Mouse (Mus musculus) G1E (cell line): Measurements from ENCODE around the gene Slc45a1. TPM values are rescaled to one million over a fixed set of nuclear protein-coding genes. Genes with fewer than 3 reads are reported as not detected.

Source experiments
- ATAC-seq: 2 replicates; pipeline ENCODE4 v1.8.0; 2016; ENCODE audit warnings: mild to moderate bottlenecking; ENCODE audit not compliant: insufficient number of reproducible peaks, poor library complexity, low FRiP score, severe bottlenecking; ENCODE audit errors: extremely low read depth
- DNase-seq: peaks from one replicate; pipeline ENCODE4 v3.0.0; 2012; ENCODE audit warnings: low spot score
- H3K27me3 ChIP-seq: 2 replicates; pipeline ENCODE4 v1.6.1; 2012; ENCODE audit warnings: mild to moderate bottlenecking, low read length, inconsistent platforms; ENCODE audit not compliant: insufficient read depth
- H3K36me3 ChIP-seq: replicated peaks from 2 replicates; pipeline ENCODE3; 2012; ENCODE audit warnings: mild to moderate bottlenecking, inconsistent platforms
- H3K4me1 ChIP-seq: 2 replicates; pipeline ENCODE4 v1.6.1; 2012; ENCODE audit warnings: low read depth, low read length, inconsistent platforms, mixed read lengths; ENCODE audit not compliant: insufficient read depth
- H3K4me3 ChIP-seq: 2 replicates; pipeline ENCODE4 v1.5.1; 2012; ENCODE audit warnings: low read depth, mild to moderate bottlenecking, inconsistent platforms, low read length, moderate library complexity, mixed read lengths
- H3K9me3 ChIP-seq: replicated peaks from 2 replicates; pipeline ENCODE4 v1.6.1; 2012; ENCODE audit warnings: inconsistent platforms
- CTCF ChIP-seq: IDR thresholded peaks from 2 replicates; pipeline ENCODE4 v1.5.1; 2012; ENCODE audit warnings: low read depth, low read length, inconsistent platforms, mixed read lengths
- GATA1 ChIP-seq: IDR thresholded peaks from 2 replicates; pipeline ENCODE4 v1.6.1; 2012; ENCODE audit warnings: borderline replicate concordance, low read length, inconsistent platforms, mixed read lengths
- GATA2 ChIP-seq: IDR thresholded peaks from 2 replicates; pipeline ENCODE4 v1.6.1; 2012; ENCODE audit warnings: low read depth, low read length, inconsistent platforms, borderline replicate concordance
- POLR2AphosphoS5 ChIP-seq: IDR thresholded peaks from 2 replicates; pipeline ENCODE4 v1.6.1; 2012; ENCODE audit warnings: low read depth, low read length, inconsistent platforms; ENCODE audit not compliant: insufficient replicate concordance
- TAL1 ChIP-seq: conservative IDR thresholded peaks from 2 replicates; pipeline ENCODE4 v1.6.1; 2012; ENCODE audit warnings: low read depth, low read length, inconsistent platforms, mixed read lengths
- polyA plus RNA-seq: library from polyadenylated mRNA; stranded (reverse); fragments of >175 nt; gene quantifications from 2 replicates; pipeline ENCODE4 v1.2.3, GENCODE M21; 2012
- total RNA-seq, 2 experiments: library from RNA; stranded (forward) in 1 of 2; stranded (reverse) in 1 of 2; fragments of 200-1000 nt in 1 of 2; fragments of >200 nt in 1 of 2; fragmentation: Nextera tagmentation in 1 of 2; gene quantifications; 2 replicates each; pipeline ENCODE4 v1.2.3; 2014 to 2017

The Slc45a1 gene
- total and polyA plus RNA-seq, 3 experiments, result 0.22 TPM; not detected in 2

DNA sequence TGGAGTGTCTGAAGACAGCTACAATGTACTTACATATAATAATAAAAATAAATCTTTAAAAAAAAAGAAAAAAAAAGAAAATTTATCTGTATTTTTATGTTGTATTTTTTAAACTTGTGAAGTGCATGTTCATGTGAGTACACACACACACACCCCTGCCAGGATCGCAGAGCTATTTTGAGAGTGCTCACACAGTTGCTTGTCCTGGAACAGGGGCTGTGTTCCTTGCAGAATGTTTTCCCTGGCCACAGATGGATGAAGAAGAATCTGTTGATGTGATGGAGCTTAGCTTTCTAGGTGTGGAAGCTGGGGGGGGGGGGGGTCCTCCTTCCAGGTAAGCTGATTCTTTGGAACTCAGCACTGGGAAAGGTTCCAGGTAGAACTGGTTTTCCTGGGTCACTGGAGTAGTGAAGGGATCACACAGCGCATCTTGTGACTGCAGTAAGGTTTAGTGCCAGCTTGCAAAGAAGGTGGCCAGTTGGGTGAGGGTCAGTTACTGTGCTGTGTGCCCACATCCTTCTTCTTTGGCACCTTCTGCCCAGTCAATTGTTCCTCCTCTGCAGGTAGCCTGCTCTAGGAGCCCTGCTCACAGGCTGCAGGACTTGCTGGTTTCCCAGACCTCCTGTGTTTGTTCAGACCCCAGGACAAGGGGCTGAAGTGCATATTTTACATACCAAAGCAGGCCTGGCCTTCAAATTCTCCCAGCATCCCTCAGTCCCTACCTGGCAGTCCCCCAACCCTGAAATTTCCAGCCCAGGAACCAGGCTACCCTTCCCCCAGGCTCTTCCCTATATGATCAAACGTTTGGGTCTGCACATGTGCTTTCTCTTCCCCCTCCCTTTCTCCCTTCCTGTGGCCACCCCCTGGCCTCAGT is 52.6 kb downstream of the Slc45a1 start:
- H3K27me3 ChIP-seq, result no peaks in the 10 kb centered on the region
- peaks cover 33% of the 10 kb centered on the region for H3K4me1 ChIP-seq
- no peak overlapping the region for H3K4me3 ChIP-seq
- ATAC-seq, result no peak
- TF ChIP-seq GATA1, result no peak
- no peak for TF ChIP-seq POLR2AphosphoS5
- TF ChIP-seq TAL1, result no peak
- TF ChIP-seq GATA2, result no peak
- no peak for TF ChIP-seq CTCF
- H3K36me3 ChIP-seq, result peaks cover 82% of the 10 kb centered on the region
- no peaks in the 10 kb centered on the region for H3K9me3 ChIP-seq
- DNase-seq, result no peak

DNA sequence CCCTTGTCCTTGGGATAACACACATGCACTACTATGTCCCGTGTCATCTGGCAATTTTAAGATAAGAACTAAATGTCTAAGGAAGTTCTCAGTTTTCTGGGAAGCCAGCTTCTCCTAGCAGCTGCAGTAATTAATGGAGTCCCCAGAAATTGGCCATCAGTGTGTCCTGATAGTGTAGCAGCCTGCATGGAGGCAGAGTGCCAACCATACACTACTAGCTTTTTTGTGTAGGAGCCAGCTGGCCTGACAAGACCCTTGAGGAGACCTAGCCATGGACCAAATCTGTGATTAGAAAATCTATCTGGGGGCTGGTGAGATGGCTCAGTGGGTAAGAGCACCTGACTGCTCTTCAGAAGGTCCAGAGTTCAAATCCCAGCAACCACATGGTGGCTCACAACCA is 53.3 kb downstream of the Slc45a1 start:
- H3K36me3 ChIP-seq, result peaks cover 77% of the 10 kb centered on the region
- peaks cover 36% of the 10 kb centered on the region for H3K4me1 ChIP-seq
- no peak for ATAC-seq
- no peaks in the 10 kb centered on the region for H3K27me3 ChIP-seq
- DNase-seq, result no peak
- TF ChIP-seq GATA1 (no peak), CTCF (no peak), POLR2AphosphoS5 (no peak), GATA2 (no peak), TAL1 (no peak)
- H3K9me3 ChIP-seq, result no peaks in the 10 kb centered on the region
- H3K4me3 ChIP-seq, result no peak overlapping the region

DNA sequence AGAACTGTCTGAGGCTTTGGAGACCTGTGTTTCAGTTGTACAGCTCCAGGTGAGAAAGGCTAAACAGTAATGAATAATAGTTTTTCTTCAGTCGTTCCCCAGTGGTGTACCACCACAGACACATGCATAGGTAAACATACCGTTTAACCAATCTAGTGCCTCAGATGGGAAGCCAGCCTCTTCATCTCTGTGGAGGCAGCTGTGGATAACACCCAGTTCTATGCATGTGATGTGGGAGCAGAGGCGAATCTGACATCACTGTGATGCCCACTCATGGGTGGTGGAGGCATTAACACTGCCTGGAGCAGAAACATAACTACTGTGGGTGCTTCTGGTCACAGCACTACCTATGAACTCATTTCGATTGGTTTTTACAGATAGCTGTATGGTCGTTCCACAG is 56.0 kb downstream of the Slc45a1 start:
- Histone ChIP-seq H3K36me3 (peaks cover 71% of the 10 kb centered on the region), H3K4me1 (peaks cover 63% of the 10 kb centered on the region), H3K9me3 (no peaks in the 10 kb centered on the region), H3K27me3 (no peaks in the 10 kb centered on the region), H3K4me3 (no peak overlapping the region)
- no peak for ATAC-seq
- DNase-seq, result no peak
- TF ChIP-seq POLR2AphosphoS5, result no peak
- no peak for TF ChIP-seq CTCF
- no peak for TF ChIP-seq GATA2
- no peak for TF ChIP-seq GATA1
- no peak for TF ChIP-seq TAL1

DNA sequence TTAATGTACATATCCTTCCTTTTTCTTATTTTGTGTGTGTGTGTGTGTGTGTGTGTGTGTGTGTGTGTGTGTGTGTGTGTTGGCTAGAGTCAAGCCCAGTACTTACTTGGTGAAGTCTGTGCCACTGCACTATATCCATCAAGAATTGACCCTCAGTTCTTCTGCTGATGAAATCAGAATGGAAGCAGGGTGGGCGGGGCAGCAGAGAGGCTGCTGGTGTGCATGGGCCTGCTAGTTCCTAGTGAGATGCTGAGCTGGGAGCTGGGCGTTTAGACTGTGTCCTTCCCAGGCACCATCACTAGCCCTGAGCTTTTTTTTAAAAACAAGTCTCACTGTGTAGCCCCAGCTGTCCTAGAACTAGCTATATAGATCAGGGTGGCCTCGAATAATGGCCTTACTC is 56.9 kb downstream of the Slc45a1 start:
- H3K4me1 ChIP-seq, result peaks cover 72% of the 10 kb centered on the region
- H3K27me3 ChIP-seq, result no peaks in the 10 kb centered on the region
- TF ChIP-seq GATA2 (no peak), CTCF (no peak), TAL1 (no peak), GATA1 (no peak), POLR2AphosphoS5 (no peak)
- no peak for ATAC-seq
- H3K4me3 ChIP-seq, result no peak overlapping the region
- H3K36me3 ChIP-seq, result peaks cover 66% of the 10 kb centered on the region
- no peaks in the 10 kb centered on the region for H3K9me3 ChIP-seq
- DNase-seq, result no peak

DNA sequence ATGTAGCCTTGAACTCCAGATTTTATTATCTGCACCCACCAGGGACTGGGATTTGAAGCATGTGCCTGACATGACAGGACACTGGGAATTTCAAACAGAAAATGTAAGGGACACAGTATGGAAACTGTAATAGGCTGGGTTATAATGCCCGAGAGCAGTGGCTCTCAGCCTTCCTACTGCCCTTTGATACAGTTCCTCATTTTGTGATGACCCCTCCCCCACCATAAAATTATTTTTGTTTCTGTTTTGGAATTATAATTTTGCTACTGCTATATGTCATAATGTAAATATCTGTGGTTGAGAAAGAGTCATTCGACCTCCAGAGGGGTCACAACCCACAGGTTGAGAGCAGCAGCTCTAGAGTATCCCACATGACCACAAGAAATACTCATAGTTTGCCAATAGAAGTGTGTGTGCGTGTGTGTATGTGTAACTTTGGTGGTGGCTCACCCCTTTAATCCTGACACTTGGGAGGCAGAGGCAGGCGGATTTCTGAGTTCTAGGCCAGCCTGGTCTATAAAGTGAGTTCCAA is 57.6 kb downstream of the Slc45a1 start:
- no peak for DNase-seq

More for the DNA sequence above, 57.6 kb downstream of the Slc45a1 start:
- no peak for TF ChIP-seq POLR2AphosphoS5
- no peak for TF ChIP-seq GATA1
- TF ChIP-seq GATA2, result no peak
- TF ChIP-seq CTCF, result no peak
- no peak for TF ChIP-seq TAL1
- Histone ChIP-seq H3K27me3 (no peaks in the 10 kb centered on the region), H3K4me3 (no peak overlapping the region; the same call in 1 of the 2 replicates), H3K4me1 (peaks cover 74% of the 10 kb centered on the region), H3K9me3 (no peaks in the 10 kb centered on the region), H3K36me3 (peaks cover 62% of the 10 kb centered on the region)
- no peak for ATAC-seq
